ENCODE assay signal across 19 mouse cellular contexts in the genomic region with DNA sequence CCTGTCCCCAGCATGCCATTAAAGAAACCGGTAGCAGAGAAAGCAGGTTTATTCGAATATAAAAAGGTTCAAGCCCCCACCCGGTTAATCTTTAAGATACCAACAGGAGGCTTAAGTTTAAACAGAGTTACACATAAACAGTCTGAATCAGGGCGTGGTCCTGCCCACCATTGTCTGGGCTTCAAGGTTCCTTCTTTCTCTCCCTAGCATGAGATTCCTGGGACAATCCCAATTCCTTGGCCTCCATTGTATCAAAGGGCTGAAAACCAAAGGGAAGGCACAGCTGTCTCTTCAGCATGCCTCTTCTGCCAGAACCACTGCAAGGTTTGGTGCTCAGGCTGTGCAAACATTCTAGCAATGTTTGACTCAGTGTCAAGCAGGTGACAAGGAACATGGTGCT. TPM values are rescaled to one million over a fixed set of nuclear protein-coding genes. Genes with fewer than 3 reads are reported as not detected.
"Had no signal": no experiment of that assay in that cellular context is flagged by ENCODE, and none has a peak within 500 bp of the region (broad histone marks: within the 10 kb centered on the region; RNA-seq: fewer than 3 reads in every experiment).

No protein-coding gene starts in this region.

- H3K4me1 ChIP-seq: midbrain, embryonic 15.5 days had no signal

- H3K27ac ChIP-seq: macrophage; midbrain, embryonic 13.5 days; midbrain, embryonic 15.5 days; neural tube, embryonic 12.5 days; stomach, embryonic 15.5 days; stomach, postnatal 0 days had no signal

- DNase-seq: lung, adult 18-20 months; lung, embryonic 14.5 days; lung, postnatal 14 days; lung, postnatal 36 days; right cerebral cortex, postnatal 14 days; thymus, adult 2 months; thymus, postnatal 25 days had no signal

- ATAC-seq: midbrain, embryonic 13.5 days; midbrain, embryonic 15.5 days had no signal

- H3K4me2 ChIP-seq: lung, embryonic 14.5 days; midbrain, embryonic 11.5 days; midbrain, embryonic 13.5 days; midbrain, embryonic 15.5 days; neural tube, embryonic 12.5 days; stomach, embryonic 15.5 days had no signal

- H3K4me3 ChIP-seq: megakaryocyte, embryonic 14.5 days; midbrain, embryonic 13.5 days; midbrain, embryonic 15.5 days; neural tube, embryonic 12.5 days; stomach, embryonic 15.5 days had no signal

- H3K9me3 ChIP-seq: megakaryocyte, embryonic 14.5 days; midbrain, embryonic 13.5 days; midbrain, embryonic 15.5 days; neural tube, embryonic 12.5 days; stomach, embryonic 15.5 days had no signal

- H3K36me3 ChIP-seq: midbrain, embryonic 13.5 days; midbrain, embryonic 15.5 days; neural tube, embryonic 12.5 days; stomach, embryonic 15.5 days had no signal

- H3K27me3 ChIP-seq: midbrain, embryonic 13.5 days; midbrain, embryonic 15.5 days; neural tube, embryonic 12.5 days; stomach, embryonic 15.5 days had no signal

- H3K9ac ChIP-seq: lung, embryonic 14.5 days; midbrain, embryonic 13.5 days; midbrain, embryonic 15.5 days; neural tube, embryonic 12.5 days; stomach, embryonic 15.5 days had no signal

RNA-seq across cellular contexts. Expression of gene Pnpla3, which starts 18.6 kb away (rescaled TPM):
- total RNA-seq: megakaryocyte progenitor cell, adult 5-6 weeks; monocyte, adult 5-6 weeks; neutrophil, adult 5-6 weeks had no signal
- polyA plus RNA-seq: lung, embryonic 16.5 days; macrophage had no signal
